Mouse (Mus musculus) myocyte (in vitro differentiated cells): ENCODE data around the gene Ovca2.

Experiments used
- MYOD1 ChIP-seq, 3 experiments: IDR thresholded peaks; one replicate each; pipeline ENCODE4 v1.6.1; 2011; ENCODE audit warnings: control low read depth in 2 of 3, low read depth in 2 of 3, mild to moderate bottlenecking in 2 of 3, moderate library complexity in 1 of 3; ENCODE audit not compliant: insufficient read length in 2 of 3, control insufficient read depth in 1 of 3
- MYOG ChIP-seq, 3 experiments: IDR thresholded peaks; one replicate each; pipeline ENCODE4 v1.6.1; 2011; ENCODE audit warnings: control low read depth in 2 of 3, low read depth in 2 of 3, mild to moderate bottlenecking in 2 of 3; ENCODE audit not compliant: insufficient read length in 2 of 3, control insufficient read depth in 1 of 3, insufficient read depth in 1 of 3
- POLR2A ChIP-seq: IDR thresholded peaks from one replicate; pipeline ENCODE4 v1.6.1; 2011; ENCODE audit warnings: low read depth, mild to moderate bottlenecking, control low read depth, moderate library complexity; ENCODE audit not compliant: insufficient read length
- POLR2AphosphoS2 ChIP-seq: IDR thresholded peaks from one replicate; pipeline ENCODE4 v1.6.1; 2011; ENCODE audit warnings: low read depth, control low read depth; ENCODE audit not compliant: insufficient read length
- TCF12 ChIP-seq: IDR thresholded peaks from one replicate; pipeline ENCODE4 v1.6.1; 2011; ENCODE audit warnings: mild to moderate bottlenecking, control low read depth; ENCODE audit not compliant: poor library complexity, insufficient read depth, severe bottlenecking

GRCm38 (mm10) chr11:75162591-75163080, 16.0 kb downstream of the Ovca2 start:
- TF ChIP-seq POLR2AphosphoS2: no peak
- TF ChIP-seq MYOD1 (IDR thresholded peaks at IDR 0.05; ENCODE audit: control insufficient read depth in 1 of 3, insufficient read length in 2 of 3, low read depth in 2 of 3): no peak
- no peak for TF ChIP-seq POLR2A
- TF ChIP-seq MYOG (IDR thresholded peaks at IDR 0.05; ENCODE audit: control insufficient read depth in 1 of 3, insufficient read depth in 1 of 3, insufficient read length in 2 of 3, low read depth in 2 of 3): no peak
- TF ChIP-seq TCF12: no peak
